Mouse (Mus musculus): Measurements from ENCODE around the gene Pi4k2b. TPM values are rescaled to one million over a fixed set of nuclear protein-coding genes. Genes with fewer than 3 reads are reported as not detected.
"Not testable (repeated sequence)": the region's sequence is repeated elsewhere in the genome, so short reads cannot be mapped to it uniquely, and the experiment has no call there.

Gene Pi4k2b
- polyA plus RNA-seq (2014; fragmentation: Nextera tagmentation; extraction: Ambion mirVana) = 25.0 and 27.3 TPM in 2 replicates

DNA sequence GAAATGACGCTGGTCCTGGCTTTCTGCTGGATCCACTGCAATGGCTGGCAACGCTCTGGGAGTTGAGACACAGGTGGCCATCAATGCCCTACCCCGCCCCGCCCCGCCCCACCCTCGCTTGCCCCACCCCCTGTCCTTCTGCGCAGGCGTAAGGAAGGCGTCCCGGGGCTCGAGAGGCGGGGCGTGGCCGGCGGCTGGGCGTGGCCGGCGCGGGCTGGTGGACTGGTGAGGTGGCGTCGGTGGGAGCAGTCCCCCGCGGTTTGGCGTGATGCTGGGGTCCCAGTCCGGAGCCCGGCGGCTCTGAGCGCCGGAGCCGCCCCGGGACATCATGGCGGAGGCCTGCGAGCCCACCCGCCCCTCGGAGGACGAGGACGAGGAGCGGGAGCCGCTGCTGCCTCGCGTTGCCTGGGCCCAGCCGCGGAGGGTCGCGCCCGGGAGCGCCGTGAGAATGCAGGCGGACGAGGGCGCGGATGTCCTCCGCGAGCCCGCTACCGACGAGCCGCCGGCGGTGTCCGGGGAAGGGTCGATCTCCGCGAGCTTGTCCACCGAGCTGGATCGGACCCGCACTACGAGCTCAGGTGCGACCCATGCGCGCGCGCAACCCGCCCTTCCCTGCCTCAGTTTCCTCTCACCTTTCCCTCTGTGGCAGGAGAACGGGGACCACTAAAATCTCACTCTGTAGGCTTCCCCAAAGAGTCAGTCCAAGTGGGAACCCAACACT is at the start of gene Pi4k2b:
Gene Pi4k2b (plus strand): TSS at position 184 of the 721 bp plus-strand sequence.
- peak; percentile 81 for DNase-seq (ENCODE audit: low spot score)
- H3K9ac ChIP-seq (replicated peaks; ENCODE audit: low read length) = peak within 1 kb of the TSS; percentile 76
- ATAC-seq (replicated peaks; ENCODE audit: insufficient number of reproducible peaks, low FRiP score, low TSS enrichment, low read depth) = peak; percentile 94
- H3K4me1 ChIP-seq (ENCODE audit: control insufficient read depth, insufficient read depth, low read length) = no peaks in the 10 kb centered on the region; the same call in 1 of the 2 replicates
- no peaks in the 10 kb centered on the region for H3K9me3 ChIP-seq (replicated peaks; ENCODE audit: control insufficient read depth, low read length)
- H3K27me3 ChIP-seq (ENCODE audit: control insufficient read depth, insufficient read depth, low read length) = no peaks in the 10 kb centered on the region
- H3K4me2 ChIP-seq (ENCODE audit: low read depth, low read length) = peak within 1 kb of the TSS; percentile 71
- peak within 1 kb of the TSS; percentile 72 for H3K27ac ChIP-seq (replicated peaks; ENCODE audit: low read depth, low read length)
- H3K36me3 ChIP-seq (replicated peaks; ENCODE audit: control insufficient read depth, insufficient read depth, low read depth, low read length) = no peaks in the 10 kb centered on the region
- peak within 1 kb of the TSS; percentile 80 for H3K4me3 ChIP-seq (ENCODE audit: low read depth, low read length)
- under 1% methylated on average over 56 of the region's 75 CpGs for WGBS

DNA sequence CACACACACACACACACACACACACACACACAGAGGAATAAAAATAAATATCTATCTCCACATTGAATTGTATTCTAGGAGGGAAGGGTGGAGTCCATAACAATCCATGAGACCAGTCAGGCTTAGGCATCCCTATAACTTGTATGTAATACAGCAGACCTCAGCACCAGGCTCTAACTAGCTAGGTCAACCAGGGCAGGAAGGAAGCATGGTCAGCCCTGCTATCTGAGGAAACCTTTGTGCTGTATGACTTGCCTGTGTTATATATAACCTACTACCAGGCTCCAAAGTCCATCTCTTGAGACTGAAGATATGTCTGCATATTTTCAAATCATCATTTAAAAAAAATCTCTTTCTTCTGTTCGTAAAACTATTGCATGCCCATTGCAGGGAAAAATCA is 44.1 kb upstream of the Pi4k2b start:
- H3K4me3 ChIP-seq (ENCODE audit: low read depth, low read length) = no peak overlapping the region
- WGBS = 85% methylated on average over 1 of the region's 1 CpGs

DNA sequence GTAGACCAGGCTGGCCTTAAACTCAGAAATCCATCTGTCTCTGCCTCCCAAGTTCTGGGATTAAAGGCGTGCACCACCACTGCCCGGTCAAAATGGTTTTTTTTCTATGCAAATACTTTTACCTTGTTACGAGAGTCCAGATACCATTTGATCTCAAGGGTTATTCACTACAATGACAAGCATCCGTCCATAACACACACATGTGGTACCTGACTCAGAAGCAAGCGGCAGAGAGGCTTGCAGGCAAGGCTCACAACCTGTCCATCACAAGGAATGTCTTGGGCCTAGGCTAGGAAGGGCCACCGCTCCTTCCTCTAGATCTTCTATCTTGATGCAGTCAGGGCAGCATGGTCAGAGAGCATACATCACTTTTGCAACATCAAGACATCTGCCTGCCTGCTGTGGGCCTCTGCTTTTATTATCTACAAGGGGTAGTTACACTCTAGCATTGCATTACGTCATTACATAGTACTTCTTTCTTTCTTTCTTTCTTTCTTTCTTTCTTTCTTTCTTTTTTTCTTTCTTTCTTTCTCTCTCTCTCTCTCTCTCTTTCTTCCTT is 43.4 kb upstream of the Pi4k2b start:
- H3K36me3 ChIP-seq (replicated peaks; ENCODE audit: control insufficient read depth, insufficient read depth, low read depth, low read length); H3K27ac ChIP-seq (replicated peaks; ENCODE audit: low read depth, low read length); H3K4me2 ChIP-seq (ENCODE audit: low read depth, low read length); H3K9me3 ChIP-seq (replicated peaks; ENCODE audit: control insufficient read depth, low read length); ATAC-seq (replicated peaks; ENCODE audit: insufficient number of reproducible peaks, low FRiP score, low TSS enrichment, low read depth); H3K9ac ChIP-seq (replicated peaks; ENCODE audit: low read length); H3K4me1 ChIP-seq (ENCODE audit: control insufficient read depth, insufficient read depth, low read length); DNase-seq (ENCODE audit: low spot score); H3K27me3 ChIP-seq (ENCODE audit: control insufficient read depth, insufficient read depth, low read length); H3K4me3 ChIP-seq (ENCODE audit: low read depth, low read length): not testable (repeated sequence)
- 81% methylated on average over 7 of the region's 7 CpGs for WGBS

More for the DNA sequence above, 44.1 kb upstream of the Pi4k2b start:
- Histone ChIP-seq H3K36me3 (replicated peaks; ENCODE audit: control insufficient read depth, insufficient read depth, low read depth, low read length) (no peaks in the 10 kb centered on the region), H3K4me1 (ENCODE audit: control insufficient read depth, insufficient read depth, low read length) (no peaks in the 10 kb centered on the region), H3K9ac (replicated peaks; ENCODE audit: low read length) (no peak overlapping the region), H3K4me2 (ENCODE audit: low read depth, low read length) (no peak overlapping the region), H3K27ac (replicated peaks; ENCODE audit: low read depth, low read length) (no peak overlapping the region), H3K9me3 (replicated peaks; ENCODE audit: control insufficient read depth, low read length) (no peaks in the 10 kb centered on the region), H3K27me3 (ENCODE audit: control insufficient read depth, insufficient read depth, low read length) (no peaks in the 10 kb centered on the region)
- no peak for DNase-seq (ENCODE audit: low spot score)
- no peak for ATAC-seq (replicated peaks; ENCODE audit: insufficient number of reproducible peaks, low FRiP score, low TSS enrichment, low read depth)

DNA sequence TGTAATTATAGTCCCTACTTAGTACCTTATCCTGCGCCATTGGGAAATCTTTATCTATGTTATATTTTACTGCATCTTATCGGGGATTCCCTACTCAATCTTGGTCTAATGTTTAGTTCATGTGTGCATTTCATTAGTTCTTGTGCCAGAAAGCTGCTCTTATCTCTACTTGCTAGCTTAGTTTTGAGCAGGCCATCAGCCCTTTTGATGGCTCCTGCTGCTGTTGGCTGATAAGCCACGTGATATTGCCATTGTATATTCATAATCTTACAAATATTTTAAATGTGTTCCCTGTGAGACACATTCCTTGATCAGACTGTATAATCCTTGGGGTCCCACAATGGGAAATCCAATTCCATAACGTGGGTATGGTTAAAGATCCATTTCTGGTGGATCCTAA is 36.8 kb upstream of the Pi4k2b start:
- Histone ChIP-seq H3K4me1 (ENCODE audit: control insufficient read depth, insufficient read depth, low read length) (no peaks in the 10 kb centered on the region), H3K4me3 (ENCODE audit: low read depth, low read length) (no peak overlapping the region), H3K9ac (replicated peaks; ENCODE audit: low read length) (no peak overlapping the region), H3K9me3 (replicated peaks; ENCODE audit: control insufficient read depth, low read length) (no peaks in the 10 kb centered on the region), H3K27ac (replicated peaks; ENCODE audit: low read depth, low read length) (no peak overlapping the region), H3K36me3 (replicated peaks; ENCODE audit: control insufficient read depth, insufficient read depth, low read depth, low read length) (no peaks in the 10 kb centered on the region), H3K27me3 (ENCODE audit: control insufficient read depth, insufficient read depth, low read length) (no peaks in the 10 kb centered on the region), H3K4me2 (ENCODE audit: low read depth, low read length) (no peak overlapping the region)
- WGBS = 80% methylated on average over 4 of the region's 4 CpGs
- ATAC-seq (replicated peaks; ENCODE audit: insufficient number of reproducible peaks, low FRiP score, low TSS enrichment, low read depth) (no peak), DNase-seq (ENCODE audit: low spot score) (no peak)

DNA sequence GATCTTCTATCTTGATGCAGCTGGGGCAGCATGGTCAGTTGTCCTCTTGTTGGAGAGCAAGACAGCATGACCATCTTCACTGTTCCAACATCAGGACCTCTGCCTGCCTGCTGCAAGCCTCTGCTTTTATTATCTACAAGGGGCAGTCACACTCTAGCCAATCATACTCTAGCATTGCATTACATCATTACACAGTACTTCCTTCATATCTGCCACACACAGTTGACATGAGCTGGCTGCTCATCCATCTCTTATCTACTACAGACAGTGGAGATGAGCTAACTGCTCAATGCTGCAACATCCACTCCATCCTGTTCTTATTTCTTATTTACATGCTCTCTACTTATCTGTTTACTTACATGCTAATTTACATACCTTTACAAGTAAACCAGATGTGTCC is 28.7 kb upstream of the Pi4k2b start:
- no peaks in the 10 kb centered on the region for H3K27me3 ChIP-seq (ENCODE audit: control insufficient read depth, insufficient read depth, low read length)
- DNase-seq (ENCODE audit: low spot score) (no peak), ATAC-seq (replicated peaks; ENCODE audit: insufficient number of reproducible peaks, low FRiP score, low TSS enrichment, low read depth) (no peak; the same call in 1 of the 2 replicates)
- H3K36me3 ChIP-seq (replicated peaks; ENCODE audit: control insufficient read depth, insufficient read depth, low read depth, low read length) = no peaks in the 10 kb centered on the region
- H3K4me3 ChIP-seq (ENCODE audit: low read depth, low read length) = no peak overlapping the region
- H3K9me3 ChIP-seq (replicated peaks; ENCODE audit: control insufficient read depth, low read length) = no peaks in the 10 kb centered on the region
- H3K9ac ChIP-seq (replicated peaks; ENCODE audit: low read length) = no peak overlapping the region
- H3K4me2 ChIP-seq (ENCODE audit: low read depth, low read length) = no peak overlapping the region
- H3K4me1 ChIP-seq (ENCODE audit: control insufficient read depth, insufficient read depth, low read length) = no peaks in the 10 kb centered on the region
- H3K27ac ChIP-seq (replicated peaks; ENCODE audit: low read depth, low read length) = no peak overlapping the region

DNA sequence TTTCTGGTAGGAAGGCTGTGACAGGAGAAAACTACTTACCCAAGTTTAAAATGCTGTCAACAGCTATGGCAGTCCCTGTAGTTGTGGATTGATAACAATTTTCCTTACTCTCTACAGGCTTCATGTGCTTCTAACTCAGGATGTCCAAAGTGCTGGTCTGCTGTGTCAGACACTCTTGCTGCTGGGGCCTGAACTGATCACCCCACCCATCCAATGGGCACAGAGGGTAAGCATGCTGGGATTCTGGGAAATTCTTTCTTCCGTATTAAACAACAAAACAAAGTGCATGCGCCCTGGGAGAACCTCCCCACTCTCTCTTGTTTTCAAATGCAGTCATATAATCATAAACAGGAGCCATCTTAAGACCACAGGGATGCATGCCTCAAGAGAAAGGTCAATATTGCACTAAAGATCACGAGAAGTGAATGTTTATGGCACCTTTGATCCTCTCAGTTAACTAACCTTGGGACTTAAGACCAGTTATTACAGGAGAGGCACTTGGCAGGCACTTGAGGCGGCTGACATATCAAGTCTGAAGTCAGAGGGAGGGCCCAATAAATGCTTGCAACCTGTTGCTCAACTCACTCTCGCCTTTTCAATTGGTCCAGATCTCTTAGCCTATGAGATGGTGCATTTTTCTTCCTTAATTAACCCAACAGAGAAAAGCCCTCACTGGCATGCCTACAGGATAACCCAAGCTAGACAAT is 24.5 kb upstream of the Pi4k2b start:
- H3K27ac ChIP-seq (replicated peaks; ENCODE audit: low read depth, low read length) = no peak overlapping the region
- no peak for DNase-seq (ENCODE audit: low spot score)
- no peaks in the 10 kb centered on the region for H3K27me3 ChIP-seq (ENCODE audit: control insufficient read depth, insufficient read depth, low read length)
- H3K4me3 ChIP-seq (ENCODE audit: low read depth, low read length) = no peak overlapping the region
- no peak overlapping the region for H3K9ac ChIP-seq (replicated peaks; ENCODE audit: low read length)
- H3K36me3 ChIP-seq (replicated peaks; ENCODE audit: control insufficient read depth, insufficient read depth, low read depth, low read length) = no peaks in the 10 kb centered on the region
- H3K4me2 ChIP-seq (ENCODE audit: low read depth, low read length) = no peak overlapping the region
- no peak for ATAC-seq (replicated peaks; ENCODE audit: insufficient number of reproducible peaks, low FRiP score, low TSS enrichment, low read depth)
- no peaks in the 10 kb centered on the region for H3K9me3 ChIP-seq (replicated peaks; ENCODE audit: control insufficient read depth, low read length)
- 84% methylated on average over 5 of the region's 5 CpGs for WGBS
- no peaks in the 10 kb centered on the region for H3K4me1 ChIP-seq (ENCODE audit: control insufficient read depth, insufficient read depth, low read length)

DNA sequence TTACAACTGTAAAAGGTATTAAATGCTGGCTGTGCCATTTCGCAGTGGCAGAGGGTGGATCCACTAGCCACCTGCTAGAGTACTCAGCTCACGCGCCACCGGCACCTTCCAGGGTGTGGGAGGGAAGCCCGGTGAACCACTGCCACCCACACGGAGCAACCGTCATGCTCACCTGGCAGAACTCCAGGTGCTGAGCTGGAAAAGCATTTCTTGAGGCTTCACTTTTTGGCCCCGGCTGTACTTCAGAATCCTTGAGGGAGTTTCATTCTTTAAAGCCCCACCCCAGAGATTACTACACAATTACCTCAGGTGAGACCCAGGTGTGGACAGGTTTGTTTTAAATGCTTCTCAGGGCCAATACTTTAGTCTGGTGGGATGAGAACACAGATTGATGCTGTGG is 20.4 kb upstream of the Pi4k2b start:
- no peak overlapping the region for H3K4me2 ChIP-seq (ENCODE audit: low read depth, low read length)
- no peaks in the 10 kb centered on the region for H3K4me1 ChIP-seq (ENCODE audit: control insufficient read depth, insufficient read depth, low read length)
- H3K9me3 ChIP-seq (replicated peaks; ENCODE audit: control insufficient read depth, low read length) = no peaks in the 10 kb centered on the region
- ATAC-seq (replicated peaks; ENCODE audit: insufficient number of reproducible peaks, low FRiP score, low TSS enrichment, low read depth) (no peak), DNase-seq (ENCODE audit: low spot score) (no peak)
- no peaks in the 10 kb centered on the region for H3K36me3 ChIP-seq (replicated peaks; ENCODE audit: control insufficient read depth, insufficient read depth, low read depth, low read length)
- WGBS = 88% methylated on average over 8 of the region's 8 CpGs
- no peaks in the 10 kb centered on the region for H3K27me3 ChIP-seq (ENCODE audit: control insufficient read depth, insufficient read depth, low read length)
- H3K9ac ChIP-seq (replicated peaks; ENCODE audit: low read length) = no peak overlapping the region
- H3K4me3 ChIP-seq (ENCODE audit: low read depth, low read length) = no peak overlapping the region
- H3K27ac ChIP-seq (replicated peaks; ENCODE audit: low read depth, low read length) = no peak overlapping the region

DNA sequence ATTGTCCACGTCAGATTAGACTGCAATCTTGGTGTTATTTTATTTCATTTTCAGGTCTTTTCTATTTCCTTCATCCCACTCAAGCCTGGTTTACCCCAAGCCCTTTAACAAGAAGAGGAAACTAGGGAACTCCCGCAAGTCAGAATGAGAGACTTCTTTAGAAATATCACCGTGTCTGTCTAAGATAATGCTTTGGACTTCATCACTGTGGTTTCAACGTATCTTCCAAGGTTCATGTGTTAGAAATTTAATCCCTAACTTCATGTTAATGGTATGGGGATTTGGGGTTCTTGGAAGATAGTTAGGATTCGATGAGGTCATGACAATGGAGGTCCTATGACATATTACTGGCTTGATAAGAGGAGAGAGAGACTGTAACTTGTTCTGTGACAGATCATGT is 13.6 kb upstream of the Pi4k2b start:
- 88% methylated on average over 5 of the region's 5 CpGs for WGBS
- no peak for ATAC-seq (replicated peaks; ENCODE audit: insufficient number of reproducible peaks, low FRiP score, low TSS enrichment, low read depth)
- Histone ChIP-seq H3K9me3 (replicated peaks; ENCODE audit: control insufficient read depth, low read length) (no peaks in the 10 kb centered on the region), H3K9ac (replicated peaks; ENCODE audit: low read length) (no peak overlapping the region), H3K4me1 (ENCODE audit: control insufficient read depth, insufficient read depth, low read length) (no peaks in the 10 kb centered on the region), H3K27ac (replicated peaks; ENCODE audit: low read depth, low read length) (no peak overlapping the region), H3K27me3 (ENCODE audit: control insufficient read depth, insufficient read depth, low read length) (no peaks in the 10 kb centered on the region), H3K36me3 (replicated peaks; ENCODE audit: control insufficient read depth, insufficient read depth, low read depth, low read length) (no peaks in the 10 kb centered on the region), H3K4me2 (ENCODE audit: low read depth, low read length) (no peak overlapping the region), H3K4me3 (ENCODE audit: low read depth, low read length) (no peak overlapping the region)
- DNase-seq (ENCODE audit: low spot score) = no peak

All from embryonic facial prominence, embryonic 11.5 days (tissue).